Mouse (Mus musculus) hindbrain, embryonic 13.5 days (tissue): ENCODE data around the gene Npw. TPM values are rescaled to one million over a fixed set of nuclear protein-coding genes. Genes with fewer than 3 reads are reported as not detected.

Experiments used
- ATAC-seq: fragments of 200-750 bp; cut with Nextera tagmentation; 2 replicates; pipeline ENCODE4 v1.8.0; 2017; ENCODE audit warnings: moderate TSS enrichment; ENCODE audit not compliant: low FRiP score
- H3K27ac ChIP-seq: fragments of 300-500 bp; sonication (generic); 2 replicates; pipeline ENCODE4 v1.5.1; 2015; ENCODE audit warnings: inconsistent platforms, mild to moderate bottlenecking, moderate library complexity
- H3K27me3 ChIP-seq: fragments of 300-500 bp; sonication (generic); 2 replicates; pipeline ENCODE4 v1.6.1; 2015; ENCODE audit warnings: mild to moderate bottlenecking, inconsistent platforms
- H3K36me3 ChIP-seq: fragments of 300-500 bp; sonication (generic); 2 replicates; pipeline ENCODE4 v1.6.1; 2015; ENCODE audit warnings: mild to moderate bottlenecking, inconsistent platforms
- H3K4me1 ChIP-seq: fragments of 300-500 bp; sonication (generic); replicated peaks from 2 replicates; pipeline ENCODE4 v1.6.1; 2015; ENCODE audit warnings: inconsistent platforms
- H3K4me2 ChIP-seq: fragments of 300-500 bp; sonication (generic); 2 replicates; pipeline ENCODE4 v1.6.1; 2015; ENCODE audit warnings: inconsistent platforms, mild to moderate bottlenecking, moderate library complexity
- H3K4me3 ChIP-seq: fragments of 300-500 bp; sonication (generic); 2 replicates; pipeline ENCODE4 v1.5.1; 2015; ENCODE audit warnings: mild to moderate bottlenecking, inconsistent platforms
- H3K9ac ChIP-seq: fragments of 300-500 bp; sonication (generic); 2 replicates; pipeline ENCODE4 v1.6.1; 2015; ENCODE audit warnings: mild to moderate bottlenecking, inconsistent platforms
- H3K9me3 ChIP-seq: fragments of 300-500 bp; sonication (generic); 2 replicates; pipeline ENCODE4 v1.6.1; 2016; ENCODE audit warnings: inconsistent platforms
- WGBS: fragments of 180-500 bp; shearing (Covaris S2); methylation state at CpG from one replicate; pipeline ENCODE4 v1.1.7; 2015; 5-methylcytosine and 5-hydroxymethylcytosine counted together
- polyA plus RNA-seq: library from polyadenylated mRNA; unstranded; fragments of >200 nt; fragmentation: Nextera tagmentation; extraction: Ambion mirVana; gene quantifications from 2 replicates; pipeline ENCODE4 v1.2.1, GENCODE M21; 2015

Npw gene
- polyA plus RNA-seq, 1 experiment from 2014 or later = not detected

GRCm38 (mm10) chr17:24645916-24646315, 12.3 kb downstream of the Npw start:
- Histone ChIP-seq H3K27ac (peak overlapping the region; percentile 71; the same call in 1 of the 2 replicates), H3K9ac (no peak overlapping the region), H3K4me1 (peaks cover 35% of the 10 kb centered on the region), H3K36me3 (0 out of 2 replicates have a peak, but pooled peaks cover under 1% of the 10 kb centered on the region), H3K4me3 (no peak overlapping the region), H3K4me2 (no peak overlapping the region), H3K9me3 (no peaks in the 10 kb centered on the region), H3K27me3 (peaks cover 34% of the 10 kb centered on the region)
- no peak for ATAC-seq
- 88% methylated on average over 3 of the region's 3 CpGs for WGBS

GRCm38 (mm10) chr17:24644875-24645721, 13.2 kb downstream of the Npw start:
- H3K27me3 ChIP-seq = peaks cover 26% of the 10 kb centered on the region
- ATAC-seq = no peak
- 81% methylated on average over 7 of the region's 9 CpGs for WGBS

DNA sequence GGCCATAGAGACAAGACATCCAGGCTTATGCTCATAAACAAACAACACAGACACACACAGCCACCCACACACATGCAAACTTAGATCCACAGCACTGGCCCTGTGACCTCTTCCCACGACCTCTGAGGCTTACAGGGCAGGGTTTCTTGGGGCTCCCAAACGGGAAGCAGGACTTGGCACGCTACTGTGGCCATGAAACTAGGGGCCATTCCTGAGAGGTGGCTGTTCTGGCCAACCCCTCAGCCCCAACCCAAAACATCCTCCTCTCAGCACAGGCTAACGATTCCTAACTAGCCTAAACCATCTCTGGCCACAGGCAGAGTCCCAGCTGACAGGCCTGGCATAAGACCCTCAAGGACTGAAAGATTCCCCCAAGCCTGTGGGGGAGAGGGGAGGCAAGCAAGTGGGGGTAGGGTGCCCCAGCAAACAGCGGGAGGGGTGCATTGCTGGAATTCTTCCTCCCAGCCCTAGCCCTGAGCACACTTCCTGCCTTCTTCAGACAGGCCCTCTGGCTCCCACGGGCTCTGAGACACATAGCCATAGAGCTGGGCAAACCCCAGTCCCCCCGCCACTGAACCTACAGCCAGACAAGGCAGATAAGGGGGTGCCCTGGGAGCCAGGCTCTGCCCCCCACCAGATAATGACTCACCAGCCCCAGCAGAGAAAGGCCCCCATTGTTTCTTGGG, 14.1 kb downstream of the Npw start:
- Histone ChIP-seq H3K36me3 (peaks cover 12% of the 10 kb centered on the region), H3K27ac (peak overlapping the region; percentile 71), H3K4me1 (peaks cover 20% of the 10 kb centered on the region), H3K4me3 (no peak overlapping the region), H3K9me3 (no peaks in the 10 kb centered on the region), H3K4me2 (no peak overlapping the region), H3K9ac (peak overlapping the region; percentile 43; the same call in 1 of the 2 replicates), H3K27me3 (peaks cover 19% of the 10 kb centered on the region)
- WGBS = 58% methylated on average over 7 of the region's 7 CpGs
- no peak for ATAC-seq

More at GRCm38 (mm10) chr17:24644875-24645721, 13.2 kb downstream of the Npw start:
- peak overlapping the region; percentile 43; the same call in 1 of the 2 replicates for H3K9ac ChIP-seq
- peaks cover 30% of the 10 kb centered on the region for H3K4me1 ChIP-seq
- H3K36me3 ChIP-seq = peaks cover 8% of the 10 kb centered on the region
- peak overlapping the region; percentile 71 for H3K27ac ChIP-seq
- H3K4me2 ChIP-seq = no peak overlapping the region
- no peak overlapping the region for H3K4me3 ChIP-seq
- no peaks in the 10 kb centered on the region for H3K9me3 ChIP-seq

- peaks cover 20% of the 10 kb centered on the region for H3K36me3 ChIP-seq
- ATAC-seq = no peak
- H3K4me3 ChIP-seq = no peak overlapping the region
- no peak overlapping the region for H3K27ac ChIP-seq
- no peaks in the 10 kb centered on the region for H3K9me3 ChIP-seq
- WGBS = 86% methylated on average over 6 of the region's 6 CpGs
- peaks cover 13% of the 10 kb centered on the region; the same call in 1 of the 2 replicates for H3K4me1 ChIP-seq
- H3K9ac ChIP-seq = peak overlapping the region; percentile 35; the same call in 1 of the 2 replicates
- H3K4me2 ChIP-seq = no peak overlapping the region
- peaks cover 6% of the 10 kb centered on the region; the same call in 1 of the 2 replicates for H3K27me3 ChIP-seq
Observed at GRCm38 (mm10) chr17:24642791-24643343, 15.4 kb downstream of the Npw start.

- H3K4me2 ChIP-seq = no peak overlapping the region
- 90% methylated on average over 14 of the region's 14 CpGs for WGBS
- no peaks in the 10 kb centered on the region for H3K9me3 ChIP-seq
- no peak overlapping the region for H3K27ac ChIP-seq
- no peak overlapping the region for H3K4me3 ChIP-seq
- no peaks in the 10 kb centered on the region for H3K27me3 ChIP-seq
- H3K9ac ChIP-seq = no peak overlapping the region
- peaks cover 10% of the 10 kb centered on the region; the same call in 1 of the 2 replicates for H3K4me1 ChIP-seq
- no peak for ATAC-seq
- peaks cover 20% of the 10 kb centered on the region for H3K36me3 ChIP-seq
Observed at GRCm38 (mm10) chr17:24641944-24642343, 16.3 kb downstream of the Npw start.

GRCm38 (mm10) chr17:24640581-24640980, 17.7 kb downstream of the Npw start:
- H3K9me3 ChIP-seq = no peaks in the 10 kb centered on the region
- ATAC-seq = no peak
- no peak overlapping the region for H3K4me2 ChIP-seq
- H3K4me3 ChIP-seq = no peak overlapping the region
- no peak overlapping the region for H3K27ac ChIP-seq
- H3K9ac ChIP-seq = no peak overlapping the region
- H3K36me3 ChIP-seq = peaks cover 20% of the 10 kb centered on the region
- H3K4me1 ChIP-seq = peaks cover 10% of the 10 kb centered on the region; the same call in 1 of the 2 replicates
- no peaks in the 10 kb centered on the region for H3K27me3 ChIP-seq
- 93% methylated on average over 15 of the region's 15 CpGs for WGBS

DNA sequence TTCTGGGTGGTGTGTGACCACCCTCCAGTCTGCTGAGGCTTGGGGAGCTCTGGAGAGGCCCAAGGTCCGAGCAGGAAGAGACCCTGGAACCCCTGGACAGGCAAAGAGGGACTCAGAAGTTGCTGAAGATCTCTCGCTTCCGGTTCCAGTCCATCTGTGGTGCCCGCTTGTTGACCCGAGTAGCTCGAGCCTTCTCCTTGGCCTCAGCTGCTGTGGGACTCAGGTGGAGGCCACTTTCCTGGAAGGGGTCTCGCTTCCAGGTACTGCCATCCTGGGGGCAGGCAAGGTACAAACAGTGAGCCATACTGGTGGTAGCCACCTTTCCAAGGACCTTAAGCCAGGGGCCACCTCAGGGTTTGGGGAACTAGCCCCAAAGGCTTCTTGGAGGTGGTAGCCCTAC, 18.1 kb downstream of the Npw start:
- Histone ChIP-seq H3K27me3 (no peaks in the 10 kb centered on the region), H3K36me3 (peaks cover 20% of the 10 kb centered on the region), H3K9me3 (no peaks in the 10 kb centered on the region), H3K4me1 (peaks cover 10% of the 10 kb centered on the region; the same call in 1 of the 2 replicates), H3K4me2 (no peak overlapping the region), H3K4me3 (no peak overlapping the region), H3K9ac (peak overlapping the region; percentile 51; the same call in 1 of the 2 replicates), H3K27ac (0 out of 2 replicates have a peak overlapping the region, but pooled peaks have one; percentile 23)
- no peak for ATAC-seq
- 84% methylated on average over 7 of the region's 7 CpGs for WGBS

GRCm38 (mm10) chr17:24639571-24639988, 18.7 kb downstream of the Npw start:
- Histone ChIP-seq H3K4me2 (no peak overlapping the region), H3K9ac (peak overlapping the region; percentile 51), H3K4me1 (peaks cover 8% of the 10 kb centered on the region; the same call in 1 of the 2 replicates), H3K27ac (peak overlapping the region; percentile 67), H3K4me3 (no peak overlapping the region), H3K9me3 (no peaks in the 10 kb centered on the region), H3K27me3 (no peaks in the 10 kb centered on the region), H3K36me3 (peaks cover 20% of the 10 kb centered on the region)
- 82% methylated on average over 5 of the region's 5 CpGs for WGBS
- no peak for ATAC-seq

GRCm38 (mm10) chr17:24638840-24639239, 19.4 kb downstream of the Npw start:
- H3K4me2 ChIP-seq = no peak overlapping the region
- H3K9ac ChIP-seq = no peak overlapping the region
- H3K27ac ChIP-seq = peak overlapping the region; percentile 67; the same call in 1 of the 2 replicates
- H3K9me3 ChIP-seq = no peaks in the 10 kb centered on the region
- no peak overlapping the region for H3K4me3 ChIP-seq
- H3K36me3 ChIP-seq = peaks cover 20% of the 10 kb centered on the region
- WGBS = 69% methylated on average over 9 of the region's 9 CpGs
- H3K27me3 ChIP-seq = no peaks in the 10 kb centered on the region
- H3K4me1 ChIP-seq = peaks cover 4% of the 10 kb centered on the region; the same call in 1 of the 2 replicates
- no peak for ATAC-seq

GRCm38 (mm10) chr17:24638214-24638613, 20.0 kb downstream of the Npw start:
- Histone ChIP-seq H3K27ac (no peak overlapping the region), H3K4me2 (no peak overlapping the region), H3K9me3 (no peaks in the 10 kb centered on the region), H3K4me1 (peaks cover 10% of the 10 kb centered on the region), H3K27me3 (no peaks in the 10 kb centered on the region), H3K9ac (no peak overlapping the region), H3K36me3 (peaks cover 20% of the 10 kb centered on the region), H3K4me3 (no peak overlapping the region)
- no peak for ATAC-seq
- 85% methylated on average over 4 of the region's 4 CpGs for WGBS

DNA sequence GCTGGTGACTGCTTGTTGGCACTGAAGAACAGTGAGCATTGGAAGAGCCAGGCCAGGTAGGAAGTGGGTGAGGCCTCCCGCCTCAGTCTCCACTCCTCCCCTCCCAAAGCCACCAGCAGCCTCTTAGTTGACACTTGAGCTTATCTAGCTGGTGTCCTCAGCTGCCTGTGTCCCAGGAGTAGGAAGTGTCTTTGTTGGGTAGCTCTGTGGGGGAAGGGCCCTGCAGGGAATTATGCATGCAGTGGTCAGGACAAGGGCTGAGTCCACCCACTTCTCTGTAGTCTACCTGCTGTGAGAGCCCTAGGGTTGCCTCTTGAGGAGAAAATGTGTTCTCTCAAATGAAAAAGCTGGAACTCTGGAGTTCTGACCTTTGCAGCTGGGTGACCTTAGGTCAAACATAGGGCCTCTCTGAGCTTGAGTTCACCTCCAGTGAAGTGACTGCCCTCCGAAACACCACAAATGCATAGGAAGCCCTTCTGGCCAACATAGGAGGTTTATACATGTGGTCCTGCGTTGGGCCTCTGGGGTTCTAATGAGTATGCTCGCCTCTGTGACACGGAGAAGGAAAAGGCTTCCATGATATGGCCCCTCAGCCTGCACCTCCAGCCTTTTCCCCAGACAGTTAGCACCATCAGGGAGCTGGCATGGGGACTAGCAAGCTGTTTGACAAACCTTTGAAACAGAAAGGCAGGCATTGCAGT, 21.3 kb downstream of the Npw start:
- no peak overlapping the region for H3K27ac ChIP-seq
- no peaks in the 10 kb centered on the region for H3K9me3 ChIP-seq
- H3K4me2 ChIP-seq = no peak overlapping the region
- no peak overlapping the region for H3K4me3 ChIP-seq
- H3K27me3 ChIP-seq = no peaks in the 10 kb centered on the region
- H3K36me3 ChIP-seq = peaks cover 20% of the 10 kb centered on the region
- 65% methylated on average over 5 of the region's 5 CpGs for WGBS
- no peak overlapping the region for H3K9ac ChIP-seq
- peaks cover 18% of the 10 kb centered on the region for H3K4me1 ChIP-seq
- ATAC-seq = no peak
